Mouse (Mus musculus) testis, adult 2 months (tissue): ENCODE measurements around the gene Net1. TPM values are rescaled to one million over a fixed set of nuclear protein-coding genes. Genes with fewer than 3 reads are reported as not detected.

Experiments
- H3K27ac ChIP-seq: fragments of 200-500 bp; 2 replicates; pipeline ENCODE4 v1.5.1; 2012; ENCODE audit warnings: low read depth, low read length; ENCODE audit not compliant: control insufficient read depth, insufficient read depth
- H3K27me3 ChIP-seq: fragments of 200-500 bp; 2 replicates; pipeline ENCODE4 v1.6.1; 2012; ENCODE audit warnings: mild to moderate bottlenecking, low read length, moderate library complexity; ENCODE audit not compliant: control insufficient read depth, insufficient read depth
- H3K36me3 ChIP-seq: fragments of 200-500 bp; 2 replicates; pipeline ENCODE4 v1.6.1; 2012; ENCODE audit warnings: mild to moderate bottlenecking, low read length; ENCODE audit not compliant: control insufficient read depth, insufficient read depth
- H3K4me1 ChIP-seq: fragments of 200-500 bp; 2 replicates; pipeline ENCODE4 v1.6.1; 2012; ENCODE audit warnings: low read length; ENCODE audit not compliant: control insufficient read depth, insufficient read depth
- H3K4me3 ChIP-seq: fragments of 200-500 bp; 2 replicates; pipeline ENCODE4 v1.5.1; 2012; ENCODE audit warnings: low read depth, mild to moderate bottlenecking, low read length, moderate library complexity, mixed read lengths; ENCODE audit not compliant: control insufficient read depth
- CTCF ChIP-seq: fragments of 200-500 bp; IDR thresholded peaks from 2 replicates; pipeline ENCODE4 v1.5.1; 2012; ENCODE audit warnings: low read depth, mild to moderate bottlenecking, inconsistent platforms, low read length, moderate library complexity; ENCODE audit not compliant: control insufficient read depth, insufficient read depth, insufficient replicate concordance
- POLR2A ChIP-seq: fragments of 200-500 bp; IDR thresholded peaks from 2 replicates; pipeline ENCODE4 v1.6.1; 2012; ENCODE audit warnings: low read depth, mild to moderate bottlenecking, inconsistent platforms, low read length, moderate library complexity; ENCODE audit not compliant: control insufficient read depth
- polyA plus RNA-seq: library from polyadenylated mRNA; depleted of rRNA; stranded (reverse); fragments of >200 nt; gene quantifications from 2 replicates; pipeline ENCODE4 v1.2.3, GENCODE M21; 2012

Gene Net1
- polyA plus RNA-seq, 1 experiment = 11.1 TPM

DNA sequence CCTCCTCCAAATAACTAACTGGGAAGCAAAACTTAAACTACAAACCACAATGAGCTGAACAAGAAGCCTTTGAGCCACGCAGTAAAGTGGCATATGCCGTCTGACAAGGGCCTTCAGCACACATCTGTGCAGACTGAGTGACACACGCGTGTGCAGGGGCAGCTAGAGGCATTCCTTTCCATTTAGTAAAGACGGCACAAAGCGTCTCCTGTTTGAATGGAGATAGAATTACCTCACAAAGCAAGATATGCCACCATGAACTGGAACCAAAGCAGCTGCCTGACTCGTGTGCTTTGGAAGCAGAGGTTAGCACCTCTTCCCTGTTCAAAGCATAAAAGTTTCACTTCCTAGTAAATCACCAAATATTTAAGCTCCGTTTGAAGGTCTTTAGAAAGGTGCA lies 28.0 kb downstream of the Net1 start:
- Histone ChIP-seq H3K27ac (no peak overlapping the region), H3K4me1 (peaks cover 9% of the 10 kb centered on the region), H3K27me3 (no peaks in the 10 kb centered on the region), H3K4me3 (no peak overlapping the region), H3K36me3 (peaks cover 2% of the 10 kb centered on the region; the same call in 1 of the 2 replicates)
- TF ChIP-seq CTCF (no peak), POLR2A (no peak)

- H3K27me3 ChIP-seq = no peaks in the 10 kb centered on the region
- no peak overlapping the region for H3K27ac ChIP-seq
- TF ChIP-seq POLR2A (no peak), CTCF (no peak)
- H3K36me3 ChIP-seq = peaks cover 3% of the 10 kb centered on the region; the same call in 1 of the 2 replicates
- H3K4me3 ChIP-seq = no peak overlapping the region
- peaks cover 9% of the 10 kb centered on the region for H3K4me1 ChIP-seq
Measured at GRCm38 (mm10) chr13:3889111-3889510, 28.9 kb downstream of the Net1 start.

DNA sequence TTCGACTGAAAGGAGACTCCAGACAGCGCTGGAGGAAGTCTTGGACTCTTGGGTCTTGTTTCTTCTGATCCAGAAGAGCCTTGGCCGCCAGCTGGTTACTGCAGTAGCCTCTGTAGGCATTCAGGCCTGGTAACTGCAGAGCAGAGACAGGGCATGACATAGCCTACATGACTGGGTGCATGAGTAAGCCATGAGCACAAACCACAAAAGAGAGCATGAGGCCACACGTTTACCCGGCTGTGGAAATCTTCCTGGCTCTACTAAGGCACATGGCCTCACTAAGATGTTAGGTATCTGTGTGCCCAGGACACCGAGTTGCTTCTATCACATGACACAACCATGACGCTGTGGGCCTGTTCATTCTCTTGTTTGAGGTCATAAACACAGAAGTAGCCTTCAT lies 31.4 kb downstream of the Net1 start:
- Histone ChIP-seq H3K4me1 (no peaks in the 10 kb centered on the region), H3K27me3 (no peaks in the 10 kb centered on the region), H3K36me3 (peaks cover 3% of the 10 kb centered on the region; the same call in 1 of the 2 replicates), H3K4me3 (no peak overlapping the region), H3K27ac (no peak overlapping the region)
- TF ChIP-seq CTCF = no peak
- no peak for TF ChIP-seq POLR2A

DNA sequence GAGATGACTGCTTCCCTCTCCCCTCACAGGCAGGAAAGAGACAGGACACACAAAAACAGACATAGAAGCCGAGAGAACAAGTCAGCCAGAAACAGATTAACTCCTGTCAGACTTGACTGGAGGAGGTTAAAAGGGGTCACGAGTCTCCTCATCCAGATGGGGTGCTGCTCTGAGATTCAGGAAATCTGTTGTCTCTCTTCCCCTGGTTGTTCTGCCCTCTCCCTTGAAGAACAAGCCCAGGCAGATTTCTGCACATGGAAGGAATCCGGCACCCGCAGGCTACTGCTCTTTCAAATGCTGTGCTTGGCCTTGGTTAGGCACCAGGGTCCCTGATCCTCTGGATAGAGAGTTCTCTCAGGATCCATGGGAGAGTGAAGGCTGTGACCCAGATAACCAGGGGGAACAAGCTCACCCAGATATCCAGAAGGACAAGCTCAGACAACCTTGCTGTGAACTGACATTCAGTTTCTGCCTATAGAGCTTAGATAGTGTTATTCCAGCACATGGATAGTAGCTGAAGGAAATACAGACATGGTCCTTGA lies 40.3 kb downstream of the Net1 start:
- no peak for TF ChIP-seq CTCF
- Histone ChIP-seq H3K27ac (no peak overlapping the region), H3K27me3 (no peaks in the 10 kb centered on the region), H3K4me1 (no peaks in the 10 kb centered on the region), H3K36me3 (no peaks in the 10 kb centered on the region), H3K4me3 (no peak overlapping the region)

DNA sequence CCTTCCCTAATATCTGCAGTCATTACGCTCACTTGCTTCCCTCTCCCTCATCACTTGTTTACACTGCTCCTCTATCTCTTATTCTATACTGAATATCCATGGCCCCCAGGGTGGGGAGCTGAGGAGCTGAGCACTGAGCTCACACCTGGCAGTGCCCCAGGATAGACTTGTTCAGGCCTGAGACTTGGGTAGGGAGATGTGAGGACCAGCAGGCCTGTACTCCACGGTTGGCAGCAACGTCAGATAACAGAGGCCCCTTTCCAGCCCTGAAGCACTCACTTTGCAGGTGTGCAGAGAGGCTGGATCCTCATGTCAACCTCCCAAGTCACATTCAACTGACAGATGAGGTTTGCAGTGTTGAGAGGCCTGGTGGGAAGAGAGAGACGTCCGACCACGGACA lies 40.8 kb downstream of the Net1 start:
- no peaks in the 10 kb centered on the region for H3K36me3 ChIP-seq
- no peak for TF ChIP-seq POLR2A
- no peak for TF ChIP-seq CTCF
- no peaks in the 10 kb centered on the region for H3K27me3 ChIP-seq
- no peak overlapping the region for H3K4me3 ChIP-seq
- H3K27ac ChIP-seq = no peak overlapping the region
- H3K4me1 ChIP-seq = no peaks in the 10 kb centered on the region

GRCm38 (mm10) chr13:3876448-3876847 lies 41.6 kb downstream of the Net1 start:
- no peak overlapping the region for H3K27ac ChIP-seq
- H3K36me3 ChIP-seq = no peaks in the 10 kb centered on the region
- no peak for TF ChIP-seq CTCF
- TF ChIP-seq POLR2A = no peak
- H3K4me3 ChIP-seq = no peak overlapping the region
- H3K27me3 ChIP-seq = no peaks in the 10 kb centered on the region
- no peaks in the 10 kb centered on the region for H3K4me1 ChIP-seq

GRCm38 (mm10) chr13:3872832-3873231 lies 45.2 kb downstream of the Net1 start:
- Histone ChIP-seq H3K27ac (no peak overlapping the region), H3K4me3 (no peak overlapping the region), H3K36me3 (no peaks in the 10 kb centered on the region), H3K4me1 (no peaks in the 10 kb centered on the region), H3K27me3 (no peaks in the 10 kb centered on the region)
- no peak for TF ChIP-seq CTCF
- no peak for TF ChIP-seq POLR2A

- H3K4me1 ChIP-seq = peaks cover 9% of the 10 kb centered on the region
- H3K36me3 ChIP-seq = no peaks in the 10 kb centered on the region
- H3K27me3 ChIP-seq = no peaks in the 10 kb centered on the region
- no peak overlapping the region for H3K27ac ChIP-seq
- TF ChIP-seq POLR2A = no peak
- TF ChIP-seq CTCF = no peak
- no peak overlapping the region for H3K4me3 ChIP-seq
Measured at GRCm38 (mm10) chr13:3869901-3870300, 48.1 kb downstream of the Net1 start.
